Mouse (Mus musculus): Measurements from ENCODE around the gene Igf1r.

The Igf1r gene

DNA sequence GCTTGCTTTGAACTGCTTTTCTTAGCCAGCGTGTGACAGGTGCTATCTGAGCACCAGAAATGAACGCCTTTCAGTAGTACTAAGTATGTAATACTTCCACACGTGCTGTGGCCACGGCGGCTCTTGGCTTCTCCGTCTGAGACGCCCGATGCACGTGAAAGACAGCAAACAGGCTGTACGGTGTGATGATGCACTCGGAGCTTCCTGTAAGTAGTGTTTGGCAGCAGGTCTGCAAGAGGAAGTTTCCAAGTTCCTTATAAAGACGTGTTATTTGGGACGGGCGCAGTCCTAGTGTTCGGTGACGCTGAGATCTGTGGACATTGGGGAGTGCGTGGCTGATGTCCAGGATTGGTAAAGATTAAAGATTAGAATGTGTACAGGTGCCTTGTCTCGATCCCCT lies 5.4 kb downstream of the Igf1r start:
- DNase-seq: no peak

DNA sequence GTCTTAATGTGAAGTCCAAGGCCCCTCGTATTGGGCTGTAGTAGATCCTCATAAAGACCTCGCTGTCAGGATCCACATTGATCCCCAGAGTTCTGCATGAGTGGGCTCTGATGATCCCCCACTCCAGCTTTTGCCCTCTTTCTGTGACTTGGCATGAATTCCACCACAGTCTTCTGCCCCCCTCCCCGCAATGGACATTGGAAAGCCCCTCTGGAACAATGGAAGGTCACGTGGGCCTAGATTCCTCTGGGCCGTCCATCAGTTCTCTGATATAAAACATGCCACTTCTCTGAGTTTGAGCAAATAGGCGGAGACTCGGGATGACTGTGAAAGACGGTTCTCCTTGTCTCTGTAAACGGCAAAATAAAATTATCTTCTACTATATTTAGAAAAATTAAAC lies 8.1 kb downstream of the Igf1r start:
- DNase-seq: no peak

DNA sequence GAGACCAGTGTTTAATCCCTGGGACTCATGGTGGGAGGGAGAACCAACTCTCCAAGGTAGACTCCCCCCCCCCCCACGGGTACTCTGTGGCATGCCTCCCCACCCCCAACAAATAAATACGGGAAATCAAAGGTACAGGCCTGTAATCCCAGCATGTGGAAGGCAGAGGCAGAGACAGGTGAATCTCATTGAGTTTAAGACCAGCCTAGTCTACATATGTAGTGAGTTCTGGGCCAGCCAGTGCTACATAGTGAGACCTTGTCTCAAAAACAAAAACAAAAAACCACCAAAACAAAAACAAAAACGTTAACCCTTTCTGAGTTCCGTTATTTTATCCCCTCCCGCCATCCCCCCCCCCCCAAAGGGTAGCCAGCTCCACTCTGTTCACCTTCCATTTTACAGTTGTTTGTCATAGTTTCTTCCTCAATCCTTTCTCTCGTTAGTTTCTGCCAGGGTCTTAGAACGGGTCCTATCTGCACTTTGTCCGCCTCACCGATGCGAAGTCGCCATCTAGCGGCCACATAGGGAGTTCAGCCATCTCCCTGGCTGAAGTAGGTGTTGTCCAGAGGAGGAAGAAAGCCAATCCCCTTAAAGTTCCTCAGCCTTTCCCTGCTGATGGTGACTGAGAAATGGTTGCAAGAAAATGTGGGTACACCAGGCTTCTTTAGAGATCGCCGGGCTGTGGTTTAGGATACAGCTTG lies 9.1 kb downstream of the Igf1r start:
- peak; percentile 71 for DNase-seq

DNA sequence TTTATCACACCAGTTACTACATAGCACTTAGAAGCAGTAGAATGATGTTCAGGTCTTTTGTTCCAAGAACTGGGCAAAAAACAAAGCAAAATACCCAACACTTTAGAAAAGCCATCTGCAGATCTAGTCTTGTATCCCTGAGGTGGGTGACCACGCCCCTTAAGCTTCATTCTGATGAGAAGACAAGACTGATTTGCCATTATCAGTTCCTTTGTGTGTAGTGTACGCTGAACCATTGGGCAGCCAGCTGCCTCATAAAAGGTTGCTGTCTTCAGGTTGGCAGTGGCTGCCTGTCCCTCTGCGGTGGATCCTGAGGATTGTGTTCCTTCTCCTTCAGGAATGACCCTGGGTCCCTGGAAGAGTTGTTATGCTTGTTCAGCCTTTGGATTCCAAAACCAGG lies 11.1 kb downstream of the Igf1r start:
- no peak for DNase-seq

DNA sequence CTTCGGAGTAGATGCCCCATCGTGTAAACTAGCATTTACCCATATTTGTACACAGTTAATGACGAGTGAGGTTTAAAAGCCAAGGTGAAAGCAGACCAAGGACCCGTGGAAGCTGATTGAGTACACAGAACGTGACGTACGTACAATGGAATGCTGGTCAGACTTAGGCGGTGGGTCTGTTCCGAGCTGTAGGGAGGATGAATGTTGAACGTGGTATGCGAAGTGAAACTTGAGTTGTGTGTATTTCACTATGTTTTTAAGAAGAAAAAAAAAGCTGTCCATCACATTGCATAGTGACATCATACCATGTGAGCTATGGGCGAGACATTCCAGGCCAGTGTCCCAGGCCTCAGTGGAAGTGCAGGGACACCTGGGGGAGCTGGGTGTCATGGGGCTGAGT lies 15.8 kb downstream of the Igf1r start:
- no peak for DNase-seq

DNA sequence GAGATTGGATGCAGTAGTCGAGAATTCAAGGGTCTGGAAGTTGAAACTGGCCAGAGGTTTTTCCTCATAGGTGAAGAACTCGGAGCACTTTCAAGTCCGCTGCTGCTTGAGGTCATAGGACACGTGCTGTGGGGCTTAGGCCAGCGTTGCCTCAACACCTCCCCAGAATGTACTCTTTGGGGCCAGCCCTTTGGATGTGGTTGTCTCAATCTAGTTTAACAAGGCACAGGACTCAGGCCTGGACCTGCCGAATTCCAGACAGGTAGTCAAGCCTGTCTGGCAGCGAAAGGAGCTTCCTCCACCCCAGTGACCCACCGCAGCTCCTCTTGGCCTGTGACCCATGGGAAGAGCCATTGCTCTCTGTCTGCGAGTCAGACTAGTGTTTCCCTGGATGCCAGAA lies 16.4 kb downstream of the Igf1r start:
- DNase-seq: no peak

DNA sequence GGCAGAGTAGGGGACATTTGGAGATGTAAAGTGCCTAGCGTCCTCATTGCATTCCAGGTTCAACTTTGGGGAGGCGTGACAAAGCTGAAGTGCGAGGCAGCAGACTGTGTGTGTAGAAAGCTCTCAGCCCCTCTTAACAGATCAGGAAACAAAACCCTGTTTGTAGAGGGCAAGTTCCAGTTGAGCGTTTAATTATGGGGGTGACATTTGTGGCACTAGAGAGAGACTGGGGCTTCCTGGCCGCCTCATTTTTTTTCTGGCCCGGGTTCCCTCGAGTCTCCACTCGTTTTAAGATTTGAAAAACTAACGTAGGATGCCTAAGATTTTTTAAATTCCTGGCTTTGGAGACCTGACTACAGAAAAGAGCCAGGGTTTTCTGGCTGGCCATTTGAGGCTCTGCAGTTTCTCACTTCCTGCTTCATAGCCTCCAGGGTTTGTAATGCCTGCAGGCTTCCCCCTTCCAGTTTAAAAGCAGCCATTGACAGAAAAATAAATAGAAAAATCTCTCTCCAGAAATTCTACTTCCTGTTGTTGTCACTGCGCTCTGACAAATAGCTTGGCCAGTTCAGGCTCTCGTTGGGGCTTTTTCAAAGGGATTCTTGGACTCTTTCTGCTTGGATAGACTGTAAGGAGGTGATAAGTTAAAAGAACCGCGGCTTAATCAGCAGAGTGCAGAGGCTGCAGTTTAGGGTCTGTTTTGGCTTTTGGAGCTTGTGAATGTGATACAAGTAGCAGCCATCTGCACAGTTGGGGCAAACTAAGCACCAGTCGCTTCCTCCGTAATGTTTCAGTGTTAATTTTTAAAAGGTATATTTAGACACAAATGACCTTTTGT lies 20.8 kb downstream of the Igf1r start:
- DNase-seq: no peak

DNA sequence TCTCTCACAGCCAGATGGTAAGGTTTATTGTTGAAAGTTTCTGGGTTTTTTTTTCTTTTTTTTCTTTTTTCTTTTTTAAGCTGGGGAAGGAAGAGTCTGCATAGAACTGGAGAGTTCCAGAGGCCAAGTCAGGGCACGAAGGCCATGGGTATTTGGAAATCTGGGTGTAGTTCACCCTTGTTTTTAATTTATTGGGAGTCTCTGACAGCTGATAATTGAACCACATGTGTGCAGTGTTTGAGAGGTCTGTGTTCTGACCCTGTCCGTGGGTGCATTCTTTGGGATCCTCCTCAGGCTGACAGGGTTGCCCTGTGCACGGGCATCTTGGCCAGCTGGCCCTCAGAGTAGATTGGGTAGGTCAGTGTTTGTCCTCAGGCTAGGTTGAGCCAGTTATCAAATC lies 29.3 kb downstream of the Igf1r start:
- DNase-seq: no peak

DNA sequence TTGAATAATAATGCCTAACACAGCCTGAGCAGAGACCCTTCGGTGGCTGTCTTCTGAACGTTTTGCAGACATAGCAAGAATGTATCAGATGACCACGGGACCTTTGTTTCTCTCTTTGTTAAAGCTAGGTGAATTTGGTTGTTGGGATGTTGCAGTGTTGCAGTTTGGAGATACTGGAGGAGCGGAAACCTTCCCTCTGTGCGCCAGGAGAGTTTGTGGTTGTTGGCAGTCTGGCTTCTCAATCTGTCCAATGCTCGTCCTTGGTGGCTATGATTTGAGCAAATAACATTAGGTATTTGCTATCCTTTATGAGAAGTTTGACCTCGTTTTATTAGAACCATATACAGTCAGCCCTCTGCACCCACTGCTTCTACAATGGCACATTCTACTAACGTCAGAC lies 30.2 kb downstream of the Igf1r start:
- no peak for DNase-seq

DNA sequence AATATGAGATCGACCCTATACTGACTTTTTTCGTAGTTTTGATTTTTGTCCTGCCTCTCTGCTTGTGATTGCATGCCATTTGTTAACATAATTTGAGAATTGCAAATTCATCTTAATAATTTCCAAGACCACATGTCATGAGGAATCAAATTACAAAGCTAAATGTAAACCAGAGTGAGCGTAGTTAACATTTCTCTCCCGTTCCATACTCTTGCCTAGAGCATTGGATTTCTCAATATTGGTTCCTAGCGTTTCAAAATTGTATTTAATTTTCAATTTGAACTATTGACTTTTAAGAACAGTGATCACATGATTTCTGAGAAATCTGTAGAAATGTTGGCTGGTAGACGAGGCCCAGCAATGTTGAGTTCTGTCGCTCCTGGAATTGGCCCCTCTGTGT lies 30.8 kb downstream of the Igf1r start:
- no peak for DNase-seq

DNA sequence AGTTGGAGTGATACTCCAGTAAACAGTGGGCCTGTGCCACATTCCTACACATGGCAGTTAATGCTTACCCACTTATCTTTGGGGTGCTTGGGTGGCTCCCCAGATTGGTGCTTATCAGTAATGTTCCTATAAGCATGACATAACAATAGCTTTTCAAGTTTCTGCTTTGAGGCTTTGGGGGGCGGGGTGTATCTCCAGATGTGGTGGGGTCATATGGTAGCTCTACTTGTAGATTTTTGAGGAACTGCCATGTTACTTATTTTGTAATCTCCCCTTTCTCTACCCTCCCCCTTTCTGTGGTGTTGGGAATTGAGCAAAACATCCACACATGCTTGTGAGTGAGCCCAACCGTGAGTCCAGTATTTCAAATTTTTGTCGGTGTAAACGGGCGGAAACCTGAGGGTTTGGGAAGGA lies 32.4 kb downstream of the Igf1r start:
- DNase-seq: no peak

DNA sequence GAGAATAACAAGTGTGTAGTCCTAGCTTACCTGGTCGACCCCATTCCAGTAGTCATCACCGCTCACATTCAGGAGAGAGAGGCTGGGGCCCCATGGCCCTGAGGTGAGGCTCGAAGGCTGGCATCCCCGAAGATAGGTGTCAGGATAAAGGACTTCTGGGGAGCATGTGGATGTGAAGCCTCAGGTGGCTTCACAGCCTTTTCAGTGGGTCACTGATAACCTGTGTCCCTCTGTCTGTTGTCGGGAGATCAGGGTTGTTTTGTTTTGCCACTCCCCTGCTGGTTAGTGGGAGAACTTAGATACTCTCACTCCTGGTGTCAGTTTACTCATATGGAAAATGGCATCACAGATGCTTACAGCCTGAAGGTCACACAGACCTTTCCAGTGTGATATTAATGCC lies 32.9 kb downstream of the Igf1r start:
- no peak for DNase-seq

DNA sequence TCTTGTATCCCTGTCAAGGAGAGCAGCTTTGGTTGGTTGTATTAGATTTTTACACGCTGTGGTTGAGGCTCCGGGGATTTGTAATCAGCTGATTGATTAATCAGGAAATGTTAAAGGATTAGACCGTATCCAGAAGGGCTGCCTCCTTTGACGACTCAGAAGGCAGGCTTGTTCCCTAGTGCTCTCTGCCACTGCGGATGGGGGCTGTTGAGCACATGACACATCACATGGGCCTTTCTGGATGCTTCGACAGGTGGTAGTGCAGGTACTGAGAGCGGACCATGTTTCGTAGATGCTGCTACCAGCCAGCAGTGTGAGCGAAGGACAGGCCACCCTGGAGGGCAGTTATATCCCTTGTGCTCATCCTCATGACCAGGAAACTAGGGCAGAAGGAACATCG lies 33.6 kb downstream of the Igf1r start:
- DNase-seq: no peak

DNA sequence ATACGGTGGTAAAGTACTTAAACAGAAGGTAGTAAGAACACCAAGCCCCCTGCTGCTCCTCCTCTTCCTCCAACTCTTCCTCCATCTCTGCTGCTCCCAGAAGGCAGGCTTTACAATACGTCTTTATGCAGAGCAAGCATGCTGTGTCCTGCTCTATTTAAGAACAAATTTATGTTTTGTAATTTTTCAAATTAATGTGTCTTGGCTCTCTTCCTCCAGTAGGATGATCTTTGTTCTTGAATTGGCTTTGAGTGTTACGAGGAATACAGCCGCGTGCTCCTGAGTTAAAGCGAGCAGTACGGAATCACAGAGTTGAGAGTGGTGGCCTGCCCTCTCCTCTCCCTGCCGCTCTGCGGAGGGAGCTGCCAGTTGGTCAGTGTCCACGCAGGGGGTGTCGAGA lies 34.2 kb downstream of the Igf1r start:
- no peak for DNase-seq

DNA sequence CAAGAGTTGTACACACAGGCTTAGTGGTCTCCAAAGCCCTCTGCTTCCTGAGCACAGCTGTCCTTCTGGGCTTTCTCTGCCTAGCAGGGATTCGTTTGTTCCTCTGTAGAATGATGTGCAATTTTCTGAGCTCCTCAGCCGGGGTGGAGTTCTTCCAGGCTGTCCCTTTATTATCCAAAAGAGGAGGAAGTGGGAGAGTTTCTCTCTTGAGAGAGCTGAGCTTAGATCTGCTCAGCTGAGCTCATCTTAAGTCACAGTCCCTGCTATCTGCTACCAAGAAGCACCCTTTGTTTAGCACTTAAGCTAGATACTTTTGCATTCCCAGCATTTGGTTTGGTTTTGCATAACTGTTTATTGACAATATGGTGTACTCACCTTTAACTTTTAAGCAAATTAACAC lies 36.7 kb downstream of the Igf1r start:
- DNase-seq: no peak

DNA sequence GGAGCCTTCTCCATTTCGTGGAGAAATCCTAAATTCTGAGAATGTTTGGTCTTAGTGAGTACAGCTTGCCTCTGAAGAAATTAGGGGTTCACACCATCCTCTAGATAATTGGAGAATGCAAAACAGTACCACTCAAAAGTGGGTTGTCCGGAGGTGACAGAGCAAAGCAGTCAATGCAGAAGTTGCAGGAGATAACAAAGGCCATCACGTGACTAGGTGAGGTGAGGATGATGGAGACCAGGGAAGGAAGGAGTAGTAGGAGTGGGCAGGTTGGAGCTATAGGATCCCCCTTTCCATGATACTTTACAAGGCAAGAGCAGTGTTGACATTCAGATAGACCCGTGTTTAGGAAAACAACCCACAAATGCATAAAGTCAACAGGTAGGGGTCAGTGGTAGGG lies 41.0 kb downstream of the Igf1r start:
- no peak for DNase-seq

DNA sequence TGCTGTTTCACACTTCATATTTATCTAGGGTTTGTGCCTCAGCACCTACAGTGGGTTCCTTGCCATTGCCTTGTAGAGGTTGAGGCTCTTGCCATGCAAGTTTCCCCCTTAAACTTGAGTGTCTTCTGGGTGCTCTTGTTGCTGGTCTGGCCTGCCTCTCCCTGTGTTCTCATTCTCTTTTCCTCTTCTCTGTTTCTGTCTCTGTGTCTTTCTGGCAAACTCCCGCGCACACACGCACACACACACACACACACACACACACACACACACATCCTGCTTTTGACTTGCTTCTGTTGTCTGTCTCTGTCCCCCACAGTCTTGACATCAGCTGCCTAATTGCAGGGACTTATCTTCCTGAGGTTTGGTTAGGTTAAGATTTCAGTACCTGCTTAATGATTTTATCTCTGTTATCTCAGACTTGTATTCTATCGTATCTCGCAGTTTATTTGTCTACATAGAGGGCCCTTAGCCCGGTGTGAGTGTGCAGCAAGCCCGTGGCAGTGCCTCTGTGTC lies 41.8 kb downstream of the Igf1r start:
- no peak for DNase-seq

DNA sequence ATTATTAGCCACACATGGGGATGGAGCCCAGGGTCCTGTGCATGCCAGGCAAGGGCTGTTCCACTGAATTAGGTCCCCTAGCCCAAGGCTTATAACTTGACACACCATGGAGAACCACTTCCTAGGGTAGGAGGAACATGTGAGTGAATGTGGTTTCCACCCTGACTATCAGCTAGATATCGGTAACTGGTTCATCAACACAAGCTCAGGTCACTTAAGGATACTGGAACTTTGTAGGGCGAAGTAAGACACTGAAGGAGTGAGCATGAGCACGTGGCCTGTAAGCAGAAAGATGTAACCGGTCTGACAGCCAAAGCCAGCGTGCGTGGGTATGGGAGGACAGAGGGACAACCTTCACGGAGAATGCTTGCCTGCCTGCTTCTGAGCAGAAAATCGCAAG lies 42.6 kb downstream of the Igf1r start:
- DNase-seq: no peak

DNA sequence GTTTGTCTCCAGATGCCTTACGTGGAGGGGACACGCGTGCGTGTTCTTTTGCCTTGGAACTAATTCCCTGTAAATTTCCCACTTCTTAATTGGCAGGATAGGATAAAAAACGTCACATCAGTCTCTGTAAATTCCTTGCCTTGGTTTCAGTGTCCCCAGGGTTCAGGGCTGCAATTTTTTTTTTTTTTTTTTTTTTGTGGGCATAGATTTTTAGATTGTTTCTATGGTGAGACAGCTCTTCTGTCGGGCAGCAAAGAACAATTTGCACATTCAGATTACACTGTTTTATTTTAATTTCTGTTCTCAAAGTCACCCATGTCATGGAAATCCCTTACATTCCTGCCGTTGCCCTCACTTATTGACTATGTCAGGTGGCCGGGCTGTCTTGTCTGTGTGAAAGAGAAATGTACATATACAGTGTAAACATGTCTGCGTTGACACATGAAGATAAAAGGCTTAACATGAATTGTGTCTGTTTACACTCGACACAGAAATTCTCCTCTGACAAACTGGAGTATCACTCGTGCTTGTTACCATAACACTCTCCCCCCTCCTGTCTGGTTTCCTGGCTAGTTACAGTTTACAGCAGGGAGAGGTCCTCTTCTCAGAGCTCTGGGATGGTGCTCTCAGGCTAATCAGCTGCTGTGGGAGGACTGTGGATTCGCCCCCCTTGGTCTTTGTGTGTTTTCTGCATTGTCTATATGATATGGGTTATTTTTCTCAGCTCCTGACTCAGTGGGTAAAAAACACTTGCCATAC lies 43.8 kb downstream of the Igf1r start:
- no peak for DNase-seq

DNA sequence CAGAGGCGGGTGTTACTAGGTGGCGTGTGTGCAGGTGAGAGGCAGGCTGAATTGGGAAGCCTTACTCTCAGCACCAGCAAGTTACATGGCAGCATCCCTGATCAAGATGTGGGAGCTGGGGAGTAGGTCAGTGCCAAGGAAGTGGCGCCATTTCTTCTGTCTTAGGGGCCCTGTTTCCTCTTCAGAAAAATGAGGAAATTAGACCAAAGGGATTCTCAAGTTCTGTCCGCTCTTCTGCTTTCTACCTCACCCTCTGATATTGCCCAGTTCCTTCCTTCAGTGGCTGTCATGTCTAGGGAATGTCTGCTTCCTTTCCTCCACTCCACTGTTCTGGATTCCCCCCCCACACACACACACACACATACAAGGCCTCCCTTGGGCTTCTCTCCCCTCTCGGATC lies 48.6 kb downstream of the Igf1r start:
- no peak for DNase-seq

DNA sequence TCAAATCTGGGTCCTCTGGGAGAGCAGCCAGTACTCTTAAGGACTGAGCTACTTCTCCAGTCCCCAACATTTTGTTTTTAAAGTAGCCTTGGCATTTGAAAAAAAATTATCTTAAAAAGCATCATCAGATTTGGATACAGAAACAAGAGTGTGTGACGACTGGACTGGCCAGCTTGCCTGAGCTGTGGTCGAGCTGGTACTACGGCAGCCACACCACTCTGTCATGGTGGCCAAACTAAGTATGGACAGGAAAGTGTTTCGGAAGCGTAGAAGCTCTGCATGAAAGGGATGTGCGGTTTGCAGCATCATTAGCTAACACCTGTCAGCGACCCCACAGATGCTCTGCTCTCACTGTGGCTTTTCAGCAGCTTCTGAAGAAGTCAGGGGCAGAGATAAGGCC lies 53.4 kb downstream of the Igf1r start:
- DNase-seq: no peak

DNA sequence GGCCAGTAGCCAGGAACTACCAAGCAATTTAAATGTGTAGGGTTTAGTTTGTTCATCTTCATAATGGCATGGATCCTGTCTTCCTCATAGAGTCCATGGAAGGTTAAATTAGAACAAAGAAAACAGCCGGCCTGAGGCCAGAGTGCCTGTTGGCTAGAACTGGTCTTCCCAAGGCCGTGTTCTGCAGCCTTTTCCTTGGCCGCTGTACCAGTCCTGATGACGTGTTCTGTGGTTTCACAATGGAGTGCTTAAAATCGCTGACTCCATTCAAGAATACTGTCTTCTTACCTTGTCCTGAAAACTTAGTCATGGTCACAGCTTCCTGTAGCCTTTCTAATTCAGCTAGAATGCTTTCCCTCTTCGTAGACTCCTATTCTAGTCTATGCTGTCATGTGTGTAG lies 53.9 kb downstream of the Igf1r start:
- DNase-seq: no peak

DNA sequence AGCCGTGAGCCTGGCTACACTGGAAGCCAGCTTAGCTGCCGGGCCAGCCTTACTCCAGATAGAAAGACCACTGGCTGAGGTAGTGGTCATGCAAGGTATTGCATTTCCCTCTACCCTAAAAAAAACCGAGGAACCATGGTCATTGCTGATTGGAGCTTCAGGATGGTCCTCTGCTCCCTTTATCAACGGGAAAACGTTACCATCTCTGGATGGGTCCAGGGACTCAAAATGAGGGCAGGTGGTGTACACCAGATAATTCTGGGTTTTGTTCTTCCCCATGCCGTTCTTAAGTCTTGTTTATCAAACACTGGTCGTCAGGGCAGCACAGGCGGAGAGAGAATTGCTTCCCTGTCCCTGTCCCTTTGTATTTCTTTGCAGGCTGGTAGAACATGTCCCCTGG lies 57.0 kb downstream of the Igf1r start:
- no peak for DNase-seq

DNA sequence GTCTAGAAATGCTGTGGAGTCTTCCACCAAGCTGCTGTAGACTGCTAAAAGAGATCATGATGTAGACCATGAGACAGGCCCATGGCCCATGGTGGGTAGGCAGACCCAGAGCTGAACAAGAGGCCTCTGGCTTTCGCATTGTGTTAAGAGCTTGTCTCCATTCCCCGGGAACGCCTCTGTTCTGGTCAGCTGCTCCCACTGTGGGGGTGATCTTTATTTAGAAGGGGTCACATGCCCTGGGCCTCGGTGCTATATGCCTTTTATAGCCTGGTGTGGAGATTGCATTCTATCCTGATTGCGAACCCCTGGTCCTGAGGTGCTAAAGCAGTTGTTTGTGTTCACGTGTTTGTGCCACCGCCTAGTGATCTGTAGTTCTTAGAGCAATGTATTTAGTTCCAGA lies 57.5 kb downstream of the Igf1r start:
- DNase-seq: no peak
